Mouse (Mus musculus): ENCODE data around the gene Llgl2. TPM values are rescaled to one million over a fixed set of nuclear protein-coding genes. Genes with fewer than 3 reads are reported as not detected.
"Not testable (repeated sequence)": the region's sequence is repeated elsewhere in the genome, so short reads cannot be mapped to it uniquely, and the experiment has no call there.

Llgl2 gene
- total and polyA plus RNA-seq, 3 experiments: 3.8 to 12.3 (median 9.2) TPM

DNA sequence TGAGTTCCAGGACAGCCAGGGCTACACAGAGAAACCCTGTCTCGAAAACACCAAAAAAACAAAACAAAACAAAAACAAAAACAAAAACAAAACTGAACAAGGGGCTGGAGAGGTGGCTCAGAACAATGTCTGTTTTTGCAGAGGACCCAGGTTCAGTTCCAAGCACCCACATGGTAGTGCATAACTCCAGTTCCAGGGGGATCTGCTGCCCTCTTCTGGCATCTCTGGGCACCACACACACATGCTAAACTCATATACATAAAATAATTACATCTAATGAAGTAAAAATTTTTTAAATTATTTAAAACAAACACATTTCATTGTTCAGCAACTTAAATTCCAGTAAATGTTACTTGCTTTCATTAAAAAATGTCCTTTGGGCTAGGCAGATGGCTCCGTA is 22.0 kb downstream of the Llgl2 start:
- Histone ChIP-seq H3K9me3 (replicated peaks; ENCODE audit: low read length) (peaks cover 8% of the 10 kb centered on the region), H3K9ac (ENCODE audit: insufficient read depth, low read depth) (no peak overlapping the region), H3K79me2 (replicated peaks; ENCODE audit: control insufficient read depth, extremely low read depth, insufficient read depth, poor library complexity, severe bottlenecking) (no peaks in the 10 kb centered on the region), H3K36me3 (replicated peaks in 1 of 2; ENCODE audit: control insufficient read depth in 1 of 2, insufficient read depth in 1 of 2, low read length in 1 of 2) (peaks cover 36 to 76% of the 10 kb centered on the region in 2 experiments), H3K4me1 (ENCODE audit: control insufficient read depth in 1 of 2, insufficient read depth in 2 of 2) (no peaks in the 10 kb centered on the region), H3K27me3 (replicated peaks) (no peaks in the 10 kb centered on the region), H3K4me3 (replicated peaks in 1 of 3; ENCODE audit: low read depth in 2 of 3, low read length in 2 of 3, poor library complexity in 1 of 3) (no peak overlapping the region), H3K4me2 (ENCODE audit: insufficient read depth, low read depth, poor library complexity, severe bottlenecking) (no peak overlapping the region), H3K27ac (ENCODE audit: insufficient read depth, low read depth) (no peak overlapping the region)
- dilution Hi-C loops (cut with MboI; ENCODE audit: extremely low pct_ligation_motif_present, extremely low pct_unique_long_range_greater_than_20kb, low sequenced_read_pairs): no loop called here
- peak in 1 of 2 experiments; percentile 21; a peak in 1 of 4 replicates for TF ChIP-seq CTCF (conservative IDR thresholded peaks at IDR 0.05 in 1 of 2, IDR thresholded peaks at IDR 0.05 in 1 of 2; ENCODE audit: low read depth in 2 of 2, low read length in 2 of 2)
- no peak for TF ChIP-seq KAT2A (IDR thresholded peaks at IDR 0.05; ENCODE audit: insufficient replicate concordance, low read length)
- in situ Hi-C loops (cut with MboI; ENCODE audit: low pct_ligation_motif_present, low pct_unique_long_range_greater_than_20kb, low sequenced_read_pairs): no loop called here
- DNase-seq (ENCODE audit: extremely low read depth): no peak

DNA sequence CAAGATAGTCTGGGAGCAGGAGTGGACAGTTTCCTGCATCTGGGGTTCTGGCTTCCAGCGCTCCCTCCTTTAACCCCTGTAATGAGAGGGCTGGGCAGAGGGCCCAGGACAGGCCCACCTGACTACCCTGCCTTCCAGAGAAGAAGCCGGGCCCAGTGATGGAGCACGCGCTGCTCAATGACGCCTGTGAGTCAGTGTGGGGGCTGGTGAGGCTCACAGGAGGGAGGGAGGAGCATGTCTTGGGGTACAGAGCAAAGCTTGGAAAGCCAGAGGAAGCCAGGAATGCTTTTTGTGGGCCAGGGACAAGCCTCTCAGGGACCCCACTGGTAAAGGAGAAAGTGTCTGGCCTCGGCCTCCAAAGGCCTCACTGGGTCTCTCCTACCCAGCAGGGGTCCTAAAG is 30.8 kb downstream of the Llgl2 start:
- no peak overlapping the region for H3K9ac ChIP-seq (ENCODE audit: insufficient read depth, low read depth)
- no peak for DNase-seq (ENCODE audit: extremely low read depth)
- peaks cover 7% of the 10 kb centered on the region for H3K27me3 ChIP-seq (replicated peaks)
- H3K4me1 ChIP-seq (ENCODE audit: control insufficient read depth in 1 of 2, insufficient read depth in 2 of 2): peaks cover 3 to 4% of the 10 kb centered on the region in 2 experiments; a peak in 2 of 4 replicates
- dilution Hi-C loops (cut with MboI; ENCODE audit: extremely low pct_ligation_motif_present, extremely low pct_unique_long_range_greater_than_20kb, low sequenced_read_pairs) (no loop called here), in situ Hi-C loops (cut with MboI; ENCODE audit: low pct_ligation_motif_present, low pct_unique_long_range_greater_than_20kb, low sequenced_read_pairs) (no loop called here)
- H3K4me3 ChIP-seq (replicated peaks in 1 of 3; ENCODE audit: low read depth in 2 of 3, low read length in 2 of 3, poor library complexity in 1 of 3): no peak overlapping the region
- TF ChIP-seq JUN (IDR thresholded peaks at IDR 0.05; ENCODE audit: insufficient read depth, low read depth, low read length): no peak
- H3K4me2 ChIP-seq (ENCODE audit: insufficient read depth, low read depth, poor library complexity, severe bottlenecking): no peak overlapping the region
- H3K36me3 ChIP-seq (replicated peaks in 1 of 2; ENCODE audit: control insufficient read depth in 1 of 2, insufficient read depth in 1 of 2, low read length in 1 of 2): peaks cover 37 to 60% of the 10 kb centered on the region in 2 experiments
- H3K27ac ChIP-seq (ENCODE audit: insufficient read depth, low read depth): no peak overlapping the region
- no peaks in the 10 kb centered on the region for H3K79me2 ChIP-seq (replicated peaks; ENCODE audit: control insufficient read depth, extremely low read depth, insufficient read depth, poor library complexity, severe bottlenecking)
- H3K9me3 ChIP-seq (replicated peaks; ENCODE audit: low read length): no peaks in the 10 kb centered on the region

DNA sequence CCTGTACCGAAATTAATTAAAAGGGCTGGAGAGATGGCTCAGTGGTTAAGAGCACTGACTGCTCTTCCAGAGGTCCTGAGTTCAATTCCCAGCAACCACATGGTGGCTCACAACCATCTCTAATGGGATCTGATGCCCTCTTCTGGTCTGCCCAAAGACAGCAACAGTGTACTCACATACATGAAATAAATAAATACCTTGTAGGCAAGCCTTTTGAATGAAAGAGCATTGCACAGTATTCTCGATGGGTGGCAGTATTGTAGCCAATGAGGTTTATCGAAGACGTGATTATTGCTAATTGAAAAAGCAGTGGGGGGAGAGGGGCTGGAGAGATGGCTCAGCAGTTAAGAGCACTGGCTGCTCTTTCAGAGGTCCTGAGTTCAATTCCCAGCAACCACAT is 33.3 kb downstream of the Llgl2 start:
- H3K4me3 ChIP-seq (replicated peaks in 1 of 3; ENCODE audit: low read depth in 2 of 3, low read length in 2 of 3, poor library complexity in 1 of 3); DNase-seq (ENCODE audit: extremely low read depth); H3K9ac ChIP-seq (ENCODE audit: insufficient read depth, low read depth); H3K27ac ChIP-seq (ENCODE audit: insufficient read depth, low read depth); H3K4me2 ChIP-seq (ENCODE audit: insufficient read depth, low read depth, poor library complexity, severe bottlenecking); in situ Hi-C loops (cut with MboI; ENCODE audit: low pct_ligation_motif_present, low pct_unique_long_range_greater_than_20kb, low sequenced_read_pairs); H3K4me1 ChIP-seq (ENCODE audit: control insufficient read depth in 1 of 2, insufficient read depth in 2 of 2); H3K79me2 ChIP-seq (replicated peaks; ENCODE audit: control insufficient read depth, extremely low read depth, insufficient read depth, poor library complexity, severe bottlenecking); dilution Hi-C loops (cut with MboI; ENCODE audit: extremely low pct_ligation_motif_present, extremely low pct_unique_long_range_greater_than_20kb, low sequenced_read_pairs); H3K9me3 ChIP-seq (replicated peaks; ENCODE audit: low read length): not testable (repeated sequence)
- peaks cover 31% of the 10 kb centered on the region for H3K27me3 ChIP-seq (replicated peaks)
- H3K36me3 ChIP-seq (replicated peaks in 1 of 2; ENCODE audit: control insufficient read depth in 1 of 2, insufficient read depth in 1 of 2, low read length in 1 of 2): peaks cover 20 to 36% of the 10 kb centered on the region in 2 experiments

DNA sequence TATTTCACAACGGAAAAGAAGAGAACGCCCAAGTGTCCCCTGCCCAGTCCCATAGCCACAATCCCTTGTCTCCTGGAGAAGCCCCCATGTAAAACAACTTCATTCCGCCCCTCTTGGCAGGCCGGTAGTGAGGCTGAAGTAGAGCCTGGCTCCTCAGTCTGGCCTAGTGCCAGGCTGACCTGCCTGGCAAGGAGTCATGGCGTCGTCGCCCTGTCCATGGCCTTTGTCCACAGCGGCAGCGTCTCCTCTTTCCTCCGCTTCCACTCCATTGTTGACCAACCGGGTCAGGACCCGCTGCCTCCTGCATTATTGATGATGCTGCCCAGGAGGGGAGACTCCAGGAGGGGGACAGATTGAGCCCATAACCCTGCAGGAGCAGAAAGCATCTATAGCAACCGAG is 34.1 kb downstream of the Llgl2 start:
- peaks cover 39% of the 10 kb centered on the region for H3K27me3 ChIP-seq (replicated peaks)
- no peaks in the 10 kb centered on the region for H3K9me3 ChIP-seq (replicated peaks; ENCODE audit: low read length)
- DNase-seq (ENCODE audit: extremely low read depth): no peak
- no peak overlapping the region for H3K4me3 ChIP-seq (replicated peaks in 1 of 3; ENCODE audit: low read depth in 2 of 3, low read length in 2 of 3, poor library complexity in 1 of 3)
- in situ Hi-C loops (cut with MboI; ENCODE audit: low pct_ligation_motif_present, low pct_unique_long_range_greater_than_20kb, low sequenced_read_pairs): no loop called here
- peaks cover 3 to 4% of the 10 kb centered on the region in 2 experiments; a peak in 2 of 4 replicates for H3K4me1 ChIP-seq (ENCODE audit: control insufficient read depth in 1 of 2, insufficient read depth in 2 of 2)
- H3K36me3 ChIP-seq (replicated peaks in 1 of 2; ENCODE audit: control insufficient read depth in 1 of 2, insufficient read depth in 1 of 2, low read length in 1 of 2): peaks cover 18 to 28% of the 10 kb centered on the region in 2 experiments
- TF ChIP-seq TBP (conservative IDR thresholded peaks at IDR 0.05; ENCODE audit: low read depth, low read length) (no peak), USF1 (IDR thresholded peaks at IDR 0.05; ENCODE audit: low read depth, low read length) (no peak), ZC3H11A (IDR thresholded peaks at IDR 0.05; ENCODE audit: low read depth, low read length) (no peak), SMC3 (IDR thresholded peaks at IDR 0.05; ENCODE audit: low read depth, low read length) (no peak), MAFK (IDR thresholded peaks at IDR 0.05; ENCODE audit: insufficient replicate concordance, low read length) (no peak), JUND (conservative IDR thresholded peaks at IDR 0.05; ENCODE audit: low read depth, low read length) (no peak), HCFC1 (IDR thresholded peaks at IDR 0.05; ENCODE audit: low read depth, low read length) (no peak), KAT2A (IDR thresholded peaks at IDR 0.05; ENCODE audit: insufficient replicate concordance, low read length) (no peak), POLR2AphosphoS2 (IDR thresholded peaks at IDR 0.05; ENCODE audit: low read depth, low read length) (no peak), MEF2A (IDR thresholded peaks at IDR 0.05; ENCODE audit: borderline replicate concordance, low read depth, low read length) (no peak), ELF1 (IDR thresholded peaks at IDR 0.05; ENCODE audit: low read depth, low read length) (no peak), E2F4 (IDR thresholded peaks at IDR 0.05; ENCODE audit: insufficient replicate concordance, low read depth, low read length) (no peak), RAD21 (IDR thresholded peaks at IDR 0.05; ENCODE audit: low read depth, low read length) (no peak), IRF4 (IDR thresholded peaks at IDR 0.05; ENCODE audit: low read depth, low read length) (no peak), BHLHE40 (IDR thresholded peaks at IDR 0.05; ENCODE audit: low read depth, low read length) (no peak), CTCF (conservative IDR thresholded peaks at IDR 0.05 in 1 of 2, IDR thresholded peaks at IDR 0.05 in 1 of 2; ENCODE audit: low read depth in 2 of 2, low read length in 2 of 2) (no peak)
- dilution Hi-C loops (cut with MboI; ENCODE audit: extremely low pct_ligation_motif_present, extremely low pct_unique_long_range_greater_than_20kb, low sequenced_read_pairs): no loop called here
- no peak overlapping the region for H3K27ac ChIP-seq (ENCODE audit: insufficient read depth, low read depth)
- no peak overlapping the region for H3K4me2 ChIP-seq (ENCODE audit: insufficient read depth, low read depth, poor library complexity, severe bottlenecking)
- H3K79me2 ChIP-seq (replicated peaks; ENCODE audit: control insufficient read depth, extremely low read depth, insufficient read depth, poor library complexity, severe bottlenecking): no peaks in the 10 kb centered on the region
- no peak overlapping the region for H3K9ac ChIP-seq (ENCODE audit: insufficient read depth, low read depth)
